Mouse (Mus musculus) kidney, embryonic 15.5 days (tissue): Measurements from ENCODE around the gene Lamb1. TPM values are rescaled to one million over a fixed set of nuclear protein-coding genes. Genes with fewer than 3 reads are reported as not detected.

Source experiments
- ATAC-seq: fragments of 200-750 bp; cut with Nextera tagmentation; replicated peaks from 2 replicates; pipeline ENCODE4 v1.8.0; 2017; ENCODE audit warnings: moderate TSS enrichment; ENCODE audit not compliant: low FRiP score
- H3K27ac ChIP-seq: fragments of 300-500 bp; sonication (generic); 2 replicates; pipeline ENCODE4 v1.5.1; 2015; ENCODE audit warnings: mild to moderate bottlenecking, inconsistent platforms
- H3K27me3 ChIP-seq: fragments of 300-500 bp; sonication (generic); 2 replicates; pipeline ENCODE4 v1.6.1; 2015; ENCODE audit warnings: inconsistent platforms
- H3K36me3 ChIP-seq: fragments of 300-500 bp; sonication (generic); 2 replicates; pipeline ENCODE4 v1.6.1; 2015; ENCODE audit warnings: inconsistent platforms
- H3K4me1 ChIP-seq: fragments of 300-500 bp; sonication (generic); 2 replicates; pipeline ENCODE4 v1.6.1; 2015; ENCODE audit warnings: inconsistent platforms
- H3K4me2 ChIP-seq: fragments of 300-500 bp; sonication (generic); 2 replicates; pipeline ENCODE4 v1.6.1; 2015; ENCODE audit warnings: moderate library complexity, mild to moderate bottlenecking, inconsistent platforms
- H3K4me3 ChIP-seq: fragments of 300-500 bp; sonication (generic); replicated peaks from 2 replicates; pipeline ENCODE4 v1.5.1; 2015; ENCODE audit warnings: mild to moderate bottlenecking, inconsistent platforms
- H3K9ac ChIP-seq: fragments of 300-500 bp; sonication (generic); 2 replicates; pipeline ENCODE4 v1.6.1; 2015; ENCODE audit warnings: mild to moderate bottlenecking, inconsistent platforms
- H3K9me3 ChIP-seq: fragments of 300-500 bp; sonication (generic); replicated peaks from 2 replicates; pipeline ENCODE4 v1.6.1; 2016; ENCODE audit warnings: inconsistent platforms
- WGBS: fragments of 180-500 bp; shearing (Covaris S2); methylation state at CpG from one replicate; pipeline ENCODE4 v1.1.7; 2015; ENCODE audit warnings: mixed read lengths; 5-methylcytosine and 5-hydroxymethylcytosine counted together
- polyA plus RNA-seq: library from polyadenylated mRNA; unstranded; fragments of >200 nt; fragmentation: Nextera tagmentation; extraction: Ambion mirVana; gene quantifications from 2 replicates; pipeline ENCODE4 v1.2.1, GENCODE M21; 2015

Lamb1 gene
- 134 and 144 TPM in 2 replicates for polyA plus RNA-seq

DNA sequence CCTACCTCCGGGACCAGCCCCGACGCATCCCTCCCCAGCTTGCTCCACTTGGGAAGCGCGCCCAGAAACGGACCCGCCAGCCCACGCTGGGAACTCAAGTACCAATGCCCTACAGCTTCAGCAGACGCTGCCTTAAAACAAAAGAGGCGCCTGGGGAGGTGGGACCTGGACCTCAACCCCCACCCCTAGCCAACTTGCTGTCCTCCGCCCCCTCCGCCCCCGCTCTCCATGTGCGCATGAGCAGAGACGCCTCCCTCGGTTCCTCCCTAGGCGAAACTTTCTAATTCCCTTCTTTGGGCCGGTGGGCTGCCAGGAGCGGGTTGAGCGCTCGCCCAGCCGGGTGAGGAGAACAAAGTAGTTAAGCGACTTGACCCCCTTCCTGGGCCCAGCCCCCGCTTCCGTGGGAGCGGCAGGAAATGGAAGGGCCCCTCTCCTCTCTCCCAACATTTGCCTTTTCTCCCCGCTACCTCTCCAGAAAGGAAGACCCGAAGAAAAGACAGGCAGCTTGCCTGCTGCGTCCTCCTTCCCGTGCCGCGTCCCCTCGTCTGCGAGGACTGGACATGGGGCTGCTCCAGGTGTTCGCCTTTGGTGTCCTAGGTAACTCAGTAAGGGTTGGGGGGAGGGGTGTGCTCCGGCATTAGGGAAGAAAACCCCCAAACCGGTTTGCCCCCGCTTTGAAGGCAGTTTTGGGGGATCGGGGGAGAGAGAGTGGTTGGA is at the start of gene Lamb1:
Lamb1 (plus strand) TSS at position 230 of the 717 bp plus-strand sequence.
- under 1% methylated on average over 38 of the region's 39 CpGs for WGBS
- no peaks in the 10 kb centered on the region for H3K9me3 ChIP-seq

GRCm38 (mm10) chr12:31217232-31217631 is 47.8 kb upstream of the Lamb1 start:
- Histone ChIP-seq H3K27ac (0 out of 2 replicates have a peak overlapping the region, but pooled peaks have one; percentile 30), H3K36me3 (no peaks in the 10 kb centered on the region), H3K4me1 (peaks cover 19% of the 10 kb centered on the region; the same call in 1 of the 2 replicates), H3K9ac (no peak overlapping the region), H3K4me2 (no peak overlapping the region), H3K9me3 (no peaks in the 10 kb centered on the region), H3K27me3 (no peaks in the 10 kb centered on the region), H3K4me3 (no peak overlapping the region)
- WGBS: 45% methylated on average over 5 of the region's 5 CpGs
- no peak; the same call in 1 of the 2 replicates for ATAC-seq

More for the DNA sequence above, at the start of gene Lamb1:
- H3K4me2 ChIP-seq: peak within 1 kb of the TSS; percentile 81
- H3K27ac ChIP-seq: peak within 1 kb of the TSS; percentile 95
- H3K4me3 ChIP-seq: peak within 1 kb of the TSS; percentile 75
- H3K36me3 ChIP-seq: peaks cover 16% of the 10 kb centered on the region
- H3K9ac ChIP-seq: peak within 1 kb of the TSS; percentile 76
- H3K4me1 ChIP-seq: peaks cover 67% of the 10 kb centered on the region
- no peaks in the 10 kb centered on the region for H3K27me3 ChIP-seq
- ATAC-seq: peak; percentile 49

GRCm38 (mm10) chr12:31218774-31219173 is 46.3 kb upstream of the Lamb1 start:
- H3K27ac ChIP-seq: peak overlapping the region; percentile 76
- H3K9ac ChIP-seq: no peak overlapping the region
- no peaks in the 10 kb centered on the region for H3K27me3 ChIP-seq
- 51% methylated on average over 3 of the region's 3 CpGs for WGBS
- no peak overlapping the region for H3K4me3 ChIP-seq
- H3K4me2 ChIP-seq: no peak overlapping the region
- no peak for ATAC-seq
- H3K9me3 ChIP-seq: no peaks in the 10 kb centered on the region
- H3K36me3 ChIP-seq: no peaks in the 10 kb centered on the region
- peaks cover 27% of the 10 kb centered on the region for H3K4me1 ChIP-seq

DNA sequence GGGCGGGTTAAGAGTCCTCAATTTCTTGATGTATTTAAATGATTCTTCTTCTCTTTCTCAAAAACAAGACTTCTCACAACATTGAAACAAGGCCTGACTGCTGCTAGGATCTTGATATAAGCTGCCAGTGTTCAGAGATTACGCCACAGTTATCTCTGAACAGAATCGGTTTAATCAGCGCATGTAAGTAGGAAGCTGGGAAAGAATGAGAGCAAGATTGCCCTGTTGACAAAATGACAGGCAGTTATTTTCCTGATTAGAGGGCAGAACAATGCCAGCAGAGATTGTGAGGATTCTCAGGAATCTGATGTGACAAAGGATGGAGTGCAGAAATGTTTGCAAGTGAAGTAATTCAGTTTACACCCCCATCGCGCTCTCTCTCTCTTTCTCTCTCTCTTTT is 43.5 kb upstream of the Lamb1 start:
- Histone ChIP-seq H3K9ac (no peak overlapping the region), H3K27ac (no peak overlapping the region), H3K27me3 (no peaks in the 10 kb centered on the region), H3K4me3 (no peak overlapping the region), H3K9me3 (no peaks in the 10 kb centered on the region), H3K36me3 (no peaks in the 10 kb centered on the region), H3K4me2 (no peak overlapping the region), H3K4me1 (peaks cover 27% of the 10 kb centered on the region)
- 82% methylated on average over 6 of the region's 6 CpGs for WGBS
- no peak for ATAC-seq

- Histone ChIP-seq H3K36me3 (no peaks in the 10 kb centered on the region), H3K4me2 (no peak overlapping the region), H3K27me3 (no peaks in the 10 kb centered on the region), H3K27ac (peak overlapping the region; percentile 48; the same call in 1 of the 2 replicates), H3K4me3 (no peak overlapping the region), H3K4me1 (peaks cover 25% of the 10 kb centered on the region), H3K9ac (no peak overlapping the region), H3K9me3 (no peaks in the 10 kb centered on the region)
- ATAC-seq: no peak
- WGBS: 47% methylated on average over 2 of the region's 2 CpGs
These were observed 42.8 kb upstream of the Lamb1 start for GRCm38 (mm10) chr12:31222282-31222681.

DNA sequence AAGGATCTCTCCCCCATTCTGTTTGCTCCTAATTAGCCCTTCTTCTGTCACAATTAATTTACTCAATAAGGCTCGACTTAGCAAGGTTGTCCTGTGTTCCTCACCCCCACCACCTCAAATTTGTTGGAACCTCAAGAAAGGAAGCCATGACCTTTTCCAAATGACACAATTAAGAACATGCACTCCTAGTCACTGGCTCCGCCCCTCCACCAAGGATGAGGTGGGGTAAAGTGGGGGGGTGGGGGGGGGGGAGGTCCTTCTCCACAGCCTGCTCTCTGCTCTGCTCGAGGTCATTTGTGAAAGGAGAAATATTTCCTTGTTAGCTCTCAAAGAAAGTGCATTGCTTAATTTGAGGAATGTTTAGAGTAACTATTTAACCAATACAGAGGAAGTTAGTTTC is 42.3 kb upstream of the Lamb1 start:
- Histone ChIP-seq H3K9ac (no peak overlapping the region), H3K27ac (peak overlapping the region; percentile 48), H3K4me1 (peaks cover 22% of the 10 kb centered on the region), H3K4me2 (no peak overlapping the region), H3K27me3 (no peaks in the 10 kb centered on the region), H3K4me3 (no peak overlapping the region), H3K36me3 (no peaks in the 10 kb centered on the region), H3K9me3 (no peaks in the 10 kb centered on the region)
- 22% methylated on average over 3 of the region's 3 CpGs for WGBS
- ATAC-seq: peak; percentile 70; the same call in 1 of the 2 replicates

GRCm38 (mm10) chr12:31225451-31225850 is 39.6 kb upstream of the Lamb1 start:
- Histone ChIP-seq H3K9me3 (no peaks in the 10 kb centered on the region), H3K4me2 (no peak overlapping the region), H3K27me3 (no peaks in the 10 kb centered on the region), H3K4me1 (peaks cover 23% of the 10 kb centered on the region), H3K9ac (no peak overlapping the region), H3K27ac (no peak overlapping the region), H3K36me3 (no peaks in the 10 kb centered on the region), H3K4me3 (no peak overlapping the region)
- ATAC-seq: no peak
- WGBS: 55% methylated on average over 8 of the region's 8 CpGs

DNA sequence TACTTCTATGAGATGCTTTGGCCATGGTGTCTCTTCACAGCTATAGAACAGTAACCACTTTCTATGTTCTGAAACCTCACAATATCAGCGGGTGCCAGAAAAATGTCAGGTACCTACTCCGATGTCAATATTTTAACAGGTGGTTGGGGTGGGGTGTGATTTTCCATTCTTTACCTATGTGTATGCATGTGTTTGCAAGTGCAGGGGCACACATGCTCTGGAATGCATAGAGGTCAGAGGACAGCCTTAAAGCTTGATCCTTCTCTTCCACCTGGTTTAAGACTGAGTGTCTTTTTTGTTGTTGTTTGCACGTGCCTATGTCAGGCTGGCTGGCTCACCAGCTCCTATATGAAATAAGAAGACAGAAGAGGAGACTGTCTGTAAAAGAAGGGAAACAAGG is 37.9 kb upstream of the Lamb1 start:
- WGBS: 83% methylated on average over 3 of the region's 3 CpGs
- ATAC-seq: no peak
- Histone ChIP-seq H3K27ac (no peak overlapping the region), H3K9me3 (no peaks in the 10 kb centered on the region), H3K9ac (no peak overlapping the region), H3K36me3 (no peaks in the 10 kb centered on the region), H3K4me1 (peaks cover 21% of the 10 kb centered on the region), H3K27me3 (no peaks in the 10 kb centered on the region), H3K4me2 (no peak overlapping the region), H3K4me3 (no peak overlapping the region)

GRCm38 (mm10) chr12:31228878-31229277 is 36.2 kb upstream of the Lamb1 start:
- 36% methylated on average over 7 of the region's 7 CpGs for WGBS
- Histone ChIP-seq H3K27me3 (no peaks in the 10 kb centered on the region), H3K9ac (no peak overlapping the region), H3K36me3 (no peaks in the 10 kb centered on the region), H3K4me3 (no peak overlapping the region), H3K4me2 (no peak overlapping the region), H3K4me1 (peaks cover 12% of the 10 kb centered on the region), H3K9me3 (no peaks in the 10 kb centered on the region), H3K27ac (peak overlapping the region; percentile 62)
- ATAC-seq: no peak

DNA sequence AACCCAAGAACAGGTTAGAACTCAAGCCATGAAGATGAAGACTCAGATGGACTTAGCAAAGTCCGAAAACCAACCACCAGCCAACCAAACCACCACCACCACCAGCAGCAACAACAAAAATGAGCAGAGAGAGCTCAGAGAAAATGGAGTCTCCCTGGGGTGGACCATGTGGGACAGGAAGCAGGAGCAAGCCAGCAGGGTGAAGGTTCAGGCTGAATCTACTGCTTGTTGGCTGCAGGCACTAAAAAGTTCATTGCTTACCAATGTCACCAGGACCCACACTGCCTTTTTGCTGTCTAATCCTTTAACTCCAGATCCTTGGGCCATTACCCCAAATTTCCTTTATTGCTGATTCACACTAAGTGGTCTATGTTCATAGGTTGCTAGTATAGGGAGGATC is 32.4 kb upstream of the Lamb1 start:
- Histone ChIP-seq H3K27me3 (no peaks in the 10 kb centered on the region), H3K4me2 (no peak overlapping the region), H3K36me3 (no peaks in the 10 kb centered on the region), H3K9ac (no peak overlapping the region), H3K4me1 (peaks cover 27% of the 10 kb centered on the region), H3K9me3 (no peaks in the 10 kb centered on the region), H3K27ac (no peak overlapping the region), H3K4me3 (no peak overlapping the region)
- 86% methylated on average over 1 of the region's 1 CpGs for WGBS
- ATAC-seq: no peak

DNA sequence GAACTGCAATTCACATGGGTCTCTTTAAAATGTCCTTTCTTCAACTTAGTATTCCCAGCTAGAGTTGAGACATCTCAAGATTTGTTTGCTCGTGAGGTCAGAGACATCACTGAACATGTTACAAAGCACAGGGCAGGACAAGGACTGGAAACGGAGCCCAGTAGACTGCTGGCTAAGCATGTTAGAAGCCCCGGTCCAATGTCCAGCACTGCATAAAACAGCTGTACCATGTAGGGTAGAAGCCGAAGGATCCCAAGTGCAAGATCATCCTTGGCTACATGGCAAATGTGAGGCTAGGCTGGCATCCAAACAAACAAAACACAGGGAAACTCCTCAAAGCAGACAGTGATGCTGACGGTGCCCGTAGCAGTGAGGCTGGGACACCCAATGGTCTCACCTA is 30.0 kb upstream of the Lamb1 start:
- no peak overlapping the region for H3K9ac ChIP-seq
- WGBS: 87% methylated on average over 6 of the region's 6 CpGs
- no peaks in the 10 kb centered on the region for H3K9me3 ChIP-seq
- no peaks in the 10 kb centered on the region for H3K27me3 ChIP-seq
- H3K4me1 ChIP-seq: peaks cover 17% of the 10 kb centered on the region
- no peak for ATAC-seq
- H3K27ac ChIP-seq: no peak overlapping the region
- H3K4me2 ChIP-seq: no peak overlapping the region
- no peak overlapping the region for H3K4me3 ChIP-seq
- H3K36me3 ChIP-seq: no peaks in the 10 kb centered on the region

DNA sequence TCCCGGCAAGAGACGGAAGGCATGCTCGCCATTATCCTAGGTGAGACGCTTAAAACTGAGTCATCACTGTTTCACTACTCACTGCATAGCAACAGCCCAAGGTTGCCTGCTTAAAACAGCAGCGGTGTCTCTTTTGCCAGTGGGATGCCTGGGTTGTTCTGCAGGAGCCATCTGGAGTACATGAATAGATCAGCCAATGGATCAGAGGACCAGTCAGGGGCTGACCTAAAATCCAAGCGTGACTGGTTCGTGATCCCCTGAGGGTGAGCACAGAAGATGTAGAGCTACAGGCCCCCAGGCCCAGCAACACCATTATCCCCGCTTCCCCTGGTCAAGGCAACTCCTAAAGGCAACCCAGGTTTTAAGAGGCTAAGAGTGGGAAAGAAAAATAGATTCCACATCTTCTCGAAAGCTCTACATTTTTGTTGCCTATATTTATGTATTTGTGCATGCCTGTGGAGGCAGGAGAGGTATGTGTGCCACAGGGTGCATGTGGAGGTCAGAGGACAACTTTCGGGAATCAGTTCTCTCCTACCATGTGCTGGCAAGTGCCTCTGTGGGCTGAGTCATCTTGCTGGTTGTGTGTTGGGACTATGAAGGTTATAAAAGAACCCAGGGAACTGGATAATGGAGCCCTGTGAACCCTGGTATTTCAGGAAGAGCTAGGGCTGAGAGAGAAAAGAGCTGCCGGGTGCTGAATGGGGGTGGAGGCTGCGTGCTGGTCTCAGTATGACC is 28.0 kb upstream of the Lamb1 start:
- Histone ChIP-seq H3K4me2 (no peak overlapping the region), H3K27me3 (no peaks in the 10 kb centered on the region), H3K4me1 (peaks cover 15% of the 10 kb centered on the region), H3K9ac (no peak overlapping the region), H3K36me3 (no peaks in the 10 kb centered on the region), H3K9me3 (no peaks in the 10 kb centered on the region), H3K27ac (no peak overlapping the region), H3K4me3 (no peak overlapping the region)
- ATAC-seq: no peak
- 74% methylated on average over 12 of the region's 12 CpGs for WGBS
